Mouse (Mus musculus) thymus, adult 2 months (tissue): ENCODE measurements around the gene Itpripl2. TPM values are rescaled to one million over a fixed set of nuclear protein-coding genes. Genes with fewer than 3 reads are reported as not detected.

ENCODE experiments used
- DNase-seq: peaks from one replicate; pipeline ENCODE4 v3.0.0; 2021
- H3K27ac ChIP-seq: fragments of 200-500 bp; 2 replicates; pipeline ENCODE4 v1.5.1; 2012; ENCODE audit warnings: low read length, control low read depth; ENCODE audit not compliant: control insufficient read depth, insufficient read depth
- H3K27me3 ChIP-seq: fragments of 200-500 bp; 2 replicates; pipeline ENCODE4 v1.6.1; 2012; ENCODE audit warnings: mild to moderate bottlenecking, low read length, moderate library complexity, mixed read lengths; ENCODE audit not compliant: control insufficient read depth, insufficient read depth
- H3K36me3 ChIP-seq: fragments of 200-500 bp; 2 replicates; pipeline ENCODE4 v1.6.1; 2012; ENCODE audit warnings: mild to moderate bottlenecking, low read length, moderate library complexity; ENCODE audit not compliant: control insufficient read depth, insufficient read depth
- H3K4me1 ChIP-seq: fragments of 200-500 bp; replicated peaks from 2 replicates; pipeline ENCODE4 v1.6.1; 2012; ENCODE audit warnings: low read length; ENCODE audit not compliant: control insufficient read depth, insufficient read depth
- H3K4me3 ChIP-seq: fragments of 200-500 bp; 2 replicates; pipeline ENCODE4 v1.5.1; 2012; ENCODE audit warnings: mild to moderate bottlenecking, low read length, control low read depth, moderate library complexity; ENCODE audit not compliant: control insufficient read depth, insufficient read depth
- CTCF ChIP-seq: fragments of 200-500 bp; IDR thresholded peaks from 2 replicates; pipeline ENCODE4 v1.5.1; 2012; ENCODE audit warnings: mild to moderate bottlenecking, control low read depth, low read length, moderate library complexity, borderline replicate concordance; ENCODE audit not compliant: control insufficient read depth, poor library complexity, insufficient read depth; ENCODE audit errors: extremely low read depth
- POLR2A ChIP-seq: fragments of 200-500 bp; IDR thresholded peaks from 2 replicates; pipeline ENCODE4 v1.6.1; 2012; ENCODE audit warnings: mild to moderate bottlenecking, low read length, control low read depth, moderate library complexity; ENCODE audit not compliant: control insufficient read depth, poor library complexity, insufficient read depth; ENCODE audit errors: extremely low read depth
- WGBS: fragments of 180-500 bp; shearing (Covaris S2); methylation state at CpG from one replicate; pipeline ENCODE4 v1.1.7; 2018; 5-methylcytosine and 5-hydroxymethylcytosine counted together
- polyA plus RNA-seq: library from polyadenylated mRNA; depleted of rRNA; stranded (reverse); fragments of >200 nt; gene quantifications from 2 replicates; pipeline ENCODE4 v1.2.3, GENCODE M21; 2012

Itpripl2 gene
- polyA plus RNA-seq, 1 experiment, result 7.2 TPM

DNA sequence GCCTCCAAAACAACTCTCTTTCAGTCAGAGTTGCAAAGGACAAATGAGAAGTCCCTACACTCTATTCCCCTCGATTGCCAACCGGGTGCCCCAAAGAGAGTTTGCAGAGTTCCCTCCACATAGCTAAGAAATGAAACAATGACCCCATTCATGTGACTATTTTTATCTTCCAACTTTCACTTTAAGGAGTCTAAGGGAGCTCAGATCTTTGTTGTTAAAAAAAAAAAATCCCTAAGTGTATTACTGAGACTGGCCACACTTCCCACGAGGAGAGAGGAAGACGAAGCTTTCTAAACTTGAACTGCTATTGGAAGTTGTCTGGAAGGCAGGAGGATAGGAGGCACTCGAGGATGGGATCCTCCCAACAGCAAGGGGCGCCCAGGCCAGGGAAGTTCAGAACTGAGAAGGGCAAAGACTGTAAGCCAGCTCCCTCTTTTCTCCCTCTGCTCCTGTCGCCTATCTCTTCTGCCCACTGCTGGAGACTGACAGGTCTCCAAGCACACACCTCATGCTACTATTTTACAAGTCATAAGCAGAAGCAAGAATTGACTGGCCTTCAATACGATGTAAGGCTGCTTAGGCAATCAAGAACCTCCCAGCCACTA lies 3.6 kb downstream of the Itpripl2 start:
- H3K4me1 ChIP-seq, result peaks cover 3% of the 10 kb centered on the region; the same call in 1 of the 2 replicates
- DNase-seq, result no peak
- H3K27ac ChIP-seq, result no peak overlapping the region
- no peaks in the 10 kb centered on the region; the same call in 1 of the 2 replicates for H3K27me3 ChIP-seq
- H3K36me3 ChIP-seq, result no peaks in the 10 kb centered on the region
- no peak for TF ChIP-seq CTCF
- no peak for TF ChIP-seq POLR2A
- no peak overlapping the region for H3K4me3 ChIP-seq
- WGBS, result 55% methylated on average over 8 of the region's 8 CpGs

- TF ChIP-seq POLR2A, result no peak
- no peak for TF ChIP-seq CTCF
- H3K4me1 ChIP-seq, result peaks cover under 1% of the 10 kb centered on the region; the same call in 1 of the 2 replicates
- no peak for DNase-seq
- WGBS, result 80% methylated on average over 5 of the region's 5 CpGs
- H3K4me3 ChIP-seq, result no peak overlapping the region
- no peaks in the 10 kb centered on the region; the same call in 1 of the 2 replicates for H3K27me3 ChIP-seq
- H3K27ac ChIP-seq, result no peak overlapping the region
- H3K36me3 ChIP-seq, result no peaks in the 10 kb centered on the region
Measured at GRCm38 (mm10) chr7:118486917-118487316, 4.9 kb downstream of the Itpripl2 start.

GRCm38 (mm10) chr7:118483996-118484395 lies 7.8 kb downstream of the Itpripl2 start:
- WGBS, result 73% methylated on average over 1 of the region's 1 CpGs
- no peak overlapping the region for H3K27ac ChIP-seq
- H3K4me3 ChIP-seq, result no peak overlapping the region
- no peaks in the 10 kb centered on the region for H3K4me1 ChIP-seq
- TF ChIP-seq CTCF (no peak), POLR2A (no peak)
- H3K27me3 ChIP-seq, result no peaks in the 10 kb centered on the region
- no peak for DNase-seq
- no peaks in the 10 kb centered on the region for H3K36me3 ChIP-seq

- H3K27me3 ChIP-seq, result no peaks in the 10 kb centered on the region
- H3K4me3 ChIP-seq, result no peak overlapping the region
- H3K36me3 ChIP-seq, result no peaks in the 10 kb centered on the region
- TF ChIP-seq POLR2A, result no peak
- no peak for TF ChIP-seq CTCF
- DNase-seq, result no peak
- H3K4me1 ChIP-seq, result no peaks in the 10 kb centered on the region
- WGBS, result 88% methylated on average over 2 of the region's 2 CpGs
- H3K27ac ChIP-seq, result no peak overlapping the region
Measured at GRCm38 (mm10) chr7:118482001-118482400, 9.8 kb downstream of the Itpripl2 start.

DNA sequence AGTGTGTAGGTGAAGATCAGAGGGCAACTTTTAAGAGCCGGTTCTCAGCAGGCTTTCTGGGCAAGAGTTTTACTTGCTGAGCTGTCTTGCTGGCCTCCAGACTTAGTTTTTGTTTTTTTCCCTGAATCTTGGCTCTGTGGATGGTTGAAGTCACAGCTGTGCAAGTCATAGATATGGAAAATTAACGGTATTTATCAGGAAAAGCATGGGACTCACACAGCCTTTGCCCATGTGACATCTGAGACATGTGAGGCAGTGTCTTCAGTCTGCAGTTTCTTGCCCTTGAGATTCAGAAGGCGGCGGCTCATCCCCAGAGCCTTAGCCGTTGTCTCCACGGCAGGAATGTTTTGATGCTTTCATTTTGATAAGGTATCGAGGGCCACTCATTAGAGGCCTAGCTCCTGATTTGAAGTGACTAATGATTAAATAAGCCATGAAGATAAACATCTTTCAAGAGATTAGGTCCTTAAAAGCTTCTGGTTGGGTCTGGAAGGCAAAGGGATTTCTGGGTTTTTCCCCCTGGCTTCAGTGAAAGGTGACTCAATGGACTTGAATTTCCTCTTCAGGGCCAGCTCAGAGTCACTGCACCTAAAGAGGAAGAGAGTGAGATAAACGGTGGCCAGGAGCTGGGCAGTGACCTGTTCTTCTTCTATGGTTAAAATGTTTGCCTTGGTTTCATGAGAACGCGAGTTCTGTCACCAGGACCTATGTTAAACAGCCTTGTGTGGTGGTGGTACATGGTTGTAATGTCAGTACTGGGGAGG lies 10.5 kb downstream of the Itpripl2 start:
- no peak overlapping the region for H3K4me3 ChIP-seq
- DNase-seq, result no peak
- no peaks in the 10 kb centered on the region for H3K27me3 ChIP-seq
- no peaks in the 10 kb centered on the region for H3K36me3 ChIP-seq
- 83% methylated on average over 10 of the region's 10 CpGs for WGBS
- H3K27ac ChIP-seq, result no peak overlapping the region
- TF ChIP-seq CTCF, result no peak
- H3K4me1 ChIP-seq, result no peaks in the 10 kb centered on the region

- 94% methylated on average over 9 of the region's 9 CpGs for WGBS
- H3K36me3 ChIP-seq, result no peaks in the 10 kb centered on the region
- H3K27ac ChIP-seq, result no peak overlapping the region
- no peaks in the 10 kb centered on the region for H3K4me1 ChIP-seq
- H3K27me3 ChIP-seq, result no peaks in the 10 kb centered on the region
- H3K4me3 ChIP-seq, result no peak overlapping the region
- DNase-seq, result no peak
- TF ChIP-seq POLR2A (no peak), CTCF (no peak)
Measured at GRCm38 (mm10) chr7:118480160-118480709, 11.5 kb downstream of the Itpripl2 start.
